Mouse (Mus musculus): ENCODE data around the gene Usp39.
A peak's percentile ranks its signal among the peaks of the same experiment; 100 is the strongest.

The Usp39 gene

GRCm38 (mm10) chr6:72350214-72350613 is 5.2 kb upstream of the Usp39 start:
- DNase-seq = no peak

DNA sequence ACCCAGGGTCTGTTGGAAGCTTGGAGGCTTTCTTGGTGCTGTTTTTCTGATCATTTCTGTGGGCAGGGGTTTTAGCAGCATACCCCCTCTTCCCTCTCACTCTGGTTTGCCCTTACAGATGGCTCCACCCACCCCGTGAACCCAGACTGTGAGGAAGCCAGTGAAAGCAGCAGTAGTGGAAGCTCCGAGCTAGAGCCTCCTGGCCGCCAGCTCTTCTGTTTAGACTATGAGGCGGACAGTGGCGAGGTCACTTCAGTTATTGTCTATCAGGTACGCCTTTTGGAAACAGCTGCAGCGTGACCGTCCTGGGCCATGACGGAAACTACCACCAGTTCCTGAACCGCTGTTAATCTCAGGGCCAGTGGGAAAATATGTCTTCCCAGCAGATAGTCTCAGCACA is 3.4 kb upstream of the Usp39 start:
- no peak for DNase-seq

- peak; percentile 71 to 77 for DNase-seq
These were observed 2.4 kb upstream of the Usp39 start, which contains the start of gene 0610030E20Rik for GRCm38 (mm10) chr6:72347166-72347941. 0610030E20Rik (plus strand) TSS chr6:72347317.

DNA sequence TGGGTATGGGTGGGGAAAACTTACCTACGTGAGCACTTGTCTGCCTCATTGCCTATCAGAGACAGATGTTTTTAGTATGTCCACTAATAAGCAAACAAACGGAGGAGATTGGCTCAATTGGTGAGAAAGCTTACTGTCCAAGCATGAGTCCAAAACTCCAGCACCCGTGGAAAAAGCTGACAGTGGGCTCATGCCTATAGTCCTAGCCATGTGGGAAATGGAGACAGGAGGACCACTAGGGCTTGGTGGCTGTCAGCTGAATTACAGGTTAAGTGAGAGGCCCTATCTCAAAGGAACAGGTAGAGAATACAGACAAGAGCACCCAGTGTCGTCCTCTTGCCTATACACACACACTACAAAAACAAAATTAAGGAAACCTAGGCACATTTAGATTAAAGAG is 1.3 kb upstream of the Usp39 start:
- no peak for DNase-seq

GRCm38 (mm10) chr6:72345633-72346032 is 649 bp upstream of the Usp39 start:
- DNase-seq = no peak

- DNase-seq = no peak
These were observed 449 bp downstream of the Usp39 start for GRCm38 (mm10) chr6:72344396-72345073.

DNA sequence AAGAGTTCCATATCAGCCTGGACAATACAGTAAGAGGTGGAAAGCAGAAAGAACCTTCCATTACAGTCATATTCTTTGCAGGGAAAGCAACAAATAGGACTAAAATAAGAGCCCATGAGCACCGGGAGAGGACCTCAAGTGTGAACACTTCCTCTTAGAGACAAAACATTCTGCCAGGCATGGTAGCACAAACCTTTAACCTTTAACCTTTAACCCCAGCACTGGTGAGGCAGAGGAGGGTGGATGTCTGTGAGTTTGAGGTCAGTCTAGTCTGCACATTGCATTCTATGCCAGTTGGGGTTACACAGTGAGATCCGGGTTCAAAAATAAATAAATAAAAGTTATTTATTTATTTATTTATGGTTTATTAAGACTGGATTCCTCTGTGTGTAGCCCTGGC is 4.5 kb downstream of the Usp39 start:
- DNase-seq = no peak

DNA sequence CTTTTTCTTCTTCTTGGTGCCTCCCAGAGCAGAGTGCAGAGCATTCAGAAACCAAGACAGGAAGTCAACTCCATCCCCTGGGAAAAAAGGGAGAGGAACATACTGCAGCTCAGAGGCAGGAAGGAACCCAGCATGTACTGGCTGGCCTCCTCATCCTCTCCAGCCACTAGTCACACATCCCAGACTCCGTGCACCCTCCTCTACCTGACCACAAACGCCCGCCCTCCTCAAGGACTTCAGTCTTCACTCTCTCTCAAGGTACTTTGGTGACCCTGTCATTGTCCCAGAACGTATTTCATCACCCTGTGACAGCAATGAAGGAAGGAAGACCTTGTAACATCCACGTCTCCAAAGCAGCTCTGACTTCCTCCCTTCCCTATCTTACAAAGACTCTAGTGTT is 11.9 kb downstream of the Usp39 start:
- DNase-seq = no peak

DNA sequence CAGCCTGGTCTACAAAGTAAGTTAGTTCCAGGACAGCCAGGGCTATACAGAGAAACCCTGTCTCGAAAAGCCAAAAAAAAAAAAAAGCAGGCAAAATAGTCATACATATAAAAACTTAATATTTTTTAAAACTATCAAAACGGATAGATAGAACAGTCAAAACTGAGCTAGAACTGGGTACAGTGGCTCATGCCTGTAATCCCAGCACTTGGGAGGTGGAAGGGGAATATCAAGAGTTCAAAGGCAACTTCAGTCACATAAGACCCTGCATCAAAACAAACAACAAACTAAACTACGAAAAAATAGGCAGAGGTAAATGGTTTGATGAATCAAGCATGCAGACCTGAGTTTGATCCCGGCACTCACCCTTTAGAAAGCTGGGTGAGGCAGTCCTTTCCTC is 14.9 kb downstream of the Usp39 start:
- DNase-seq = no peak

DNA sequence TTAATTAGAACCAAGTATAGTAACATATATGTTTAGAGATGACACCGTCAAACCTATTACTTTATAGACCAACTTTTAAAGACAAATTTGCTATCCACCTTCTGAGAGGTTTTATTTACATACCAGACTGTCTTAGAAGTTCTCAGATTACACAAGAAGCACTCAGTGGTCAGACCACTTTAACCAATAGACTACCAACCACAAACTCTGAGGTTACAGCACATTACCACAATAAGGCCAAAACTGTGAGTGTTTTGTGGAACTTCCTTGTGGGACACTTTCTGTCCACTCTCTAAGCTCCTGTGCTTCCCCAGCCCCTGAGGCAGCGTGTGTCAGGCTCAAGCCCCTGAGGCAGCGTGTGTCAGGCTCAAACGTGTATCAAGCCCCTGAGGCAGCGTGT is 16.0 kb downstream of the Usp39 start:
- no peak for DNase-seq

- peak in 1 of 2 experiments; percentile 41 for DNase-seq
These were observed 18.7 kb downstream of the Usp39 start for GRCm38 (mm10) chr6:72326274-72326673.

- no peak for DNase-seq
These were observed 21.0 kb downstream of the Usp39 start for GRCm38 (mm10) chr6:72323786-72324508.

DNA sequence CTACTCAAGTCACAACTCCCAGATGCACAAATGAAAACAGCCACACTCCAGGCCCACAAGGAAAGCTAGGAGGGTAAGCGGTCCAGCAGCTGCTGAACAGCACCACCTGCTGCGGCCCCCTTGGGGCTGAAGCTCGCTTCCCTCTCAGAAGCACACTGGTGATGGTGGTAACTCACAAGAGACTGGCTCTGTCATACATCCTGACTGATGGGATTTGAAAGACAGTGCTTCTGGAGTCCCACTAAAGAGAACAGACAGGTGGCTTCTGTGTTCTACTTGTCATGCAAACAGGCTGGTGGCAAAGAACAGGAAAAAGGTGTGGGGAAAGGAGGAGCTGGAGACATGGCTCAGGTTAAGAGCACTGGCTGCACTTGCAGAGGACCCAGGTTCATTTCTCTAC is 22.0 kb downstream of the Usp39 start:
- no peak for DNase-seq

- no peak for DNase-seq
These were observed 26.0 kb downstream of the Usp39 start for GRCm38 (mm10) chr6:72319019-72319418.

- no peak for DNase-seq
These were observed 26.5 kb downstream of the Usp39 start for GRCm38 (mm10) chr6:72318440-72318839.

GRCm38 (mm10) chr6:72316044-72316443 is 28.9 kb downstream of the Usp39 start:
- DNase-seq = no peak

DNA sequence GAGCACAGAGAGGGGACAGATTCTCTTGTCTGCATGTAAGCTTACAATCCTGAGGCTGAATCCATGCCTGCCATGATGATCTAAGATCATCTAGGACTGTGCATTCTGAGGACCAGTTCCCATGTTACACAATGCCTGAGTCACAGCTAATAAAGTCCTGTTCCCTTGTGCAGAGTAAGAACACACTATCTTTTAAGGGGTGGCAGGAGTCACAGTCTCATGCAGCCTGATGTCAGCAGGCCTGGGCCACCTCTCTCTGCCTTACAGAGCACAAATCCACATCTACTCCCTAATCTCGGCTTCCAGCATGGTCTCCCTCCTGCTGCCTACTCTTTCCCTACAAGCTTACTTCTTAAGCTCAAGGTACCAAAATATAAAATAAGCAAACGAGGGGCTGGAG is 29.6 kb downstream of the Usp39 start:
- no peak for DNase-seq

DNA sequence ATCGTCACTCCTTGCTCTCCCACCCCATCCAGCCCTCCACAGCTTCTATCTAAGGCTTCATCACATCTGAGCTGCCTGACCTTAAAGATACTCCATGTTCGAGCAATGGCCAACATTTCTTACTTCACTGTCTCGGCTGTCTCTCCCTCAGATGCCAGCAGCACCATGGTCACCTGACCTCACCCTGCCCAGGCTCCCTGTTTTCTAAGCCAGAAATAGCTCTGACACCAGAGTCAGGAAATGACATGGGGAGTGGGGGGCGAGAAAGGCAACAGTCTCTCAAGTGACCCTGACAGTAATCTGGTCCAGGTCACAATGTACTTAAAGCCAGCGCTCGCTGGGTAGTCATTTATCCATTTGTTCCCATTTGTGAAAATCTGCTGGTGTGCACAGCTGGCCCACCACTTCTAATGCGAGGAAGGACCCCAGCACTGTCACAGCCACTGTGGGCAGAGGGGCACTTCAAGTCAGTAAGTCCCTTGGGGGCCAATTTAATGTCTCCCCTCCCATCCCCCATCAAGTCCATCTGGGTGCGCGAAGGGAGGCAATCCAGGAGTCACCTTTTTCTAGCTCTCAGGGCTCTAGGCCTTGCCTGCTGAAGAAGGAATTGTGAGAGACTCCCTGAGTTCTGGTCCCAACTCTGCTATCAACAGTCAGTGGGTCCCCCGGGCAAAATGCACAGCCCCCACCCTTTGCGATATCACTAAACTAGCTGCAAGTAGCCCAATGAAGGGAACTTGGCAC is 31.7 kb downstream of the Usp39 start:
- no peak for DNase-seq

DNA sequence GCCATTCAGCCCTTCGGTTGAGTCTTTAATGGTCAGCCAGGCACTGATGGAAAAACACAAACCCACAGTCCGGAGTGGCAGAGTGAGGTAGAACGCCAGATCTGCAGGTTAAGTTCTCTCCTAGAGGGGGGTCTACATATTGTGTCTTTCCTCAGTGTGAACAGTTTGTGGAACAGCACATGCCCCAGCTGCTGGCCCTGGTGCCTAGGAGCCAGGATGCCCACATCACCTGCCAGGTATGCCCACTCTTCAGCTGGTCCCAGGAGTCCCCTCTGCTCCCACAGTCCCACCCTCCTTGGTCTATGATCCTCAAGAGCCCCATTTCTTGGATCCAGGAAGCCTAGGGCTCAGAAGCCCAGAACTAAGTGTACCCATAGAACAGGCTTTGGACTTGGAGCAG is 32.8 kb downstream of the Usp39 start:
- DNase-seq = no peak

DNA sequence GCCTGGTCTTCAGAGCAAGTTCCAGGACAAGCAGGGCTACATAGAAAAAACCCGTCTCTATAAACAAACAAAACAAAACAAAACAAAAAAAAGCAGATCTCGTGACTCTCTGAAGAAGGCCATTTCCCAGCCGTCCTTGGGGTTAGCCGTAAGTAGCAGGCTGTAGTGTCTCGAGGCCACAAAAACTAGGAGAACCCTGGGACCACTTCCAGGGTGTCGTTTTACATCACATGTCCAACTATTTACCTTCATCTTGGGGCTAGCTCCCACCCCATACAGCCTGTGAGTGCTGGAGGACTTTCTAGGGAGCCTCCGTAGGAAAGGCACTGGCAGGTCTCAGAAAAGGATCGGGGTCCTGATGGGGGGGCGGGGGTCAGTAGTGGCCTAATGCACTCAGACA is 41.5 kb downstream of the Usp39 start:
- no peak for DNase-seq

- DNase-seq = no peak
These were observed 42.5 kb downstream of the Usp39 start for GRCm38 (mm10) chr6:72302349-72302925.

DNA sequence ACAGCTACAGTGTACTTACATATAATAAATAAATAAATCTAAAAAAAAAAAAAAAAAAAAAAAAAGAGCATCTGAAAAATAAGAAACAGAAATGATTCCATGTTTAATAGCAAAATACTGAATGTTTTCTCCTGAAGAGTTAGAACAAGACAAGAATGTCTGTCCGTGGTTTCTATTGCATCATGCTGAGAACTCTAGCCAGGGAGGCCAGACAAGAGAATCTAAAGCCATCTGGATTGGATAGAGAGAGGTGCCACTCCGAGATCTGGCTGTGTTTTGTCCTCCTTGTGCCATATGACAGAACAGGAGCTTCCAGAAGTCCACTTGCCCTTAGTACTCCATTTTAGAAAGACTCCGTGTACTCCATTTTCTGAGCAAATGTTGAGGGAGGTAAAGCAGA is 47.2 kb downstream of the Usp39 start:
- DNase-seq = no peak
